Mouse (Mus musculus) E14TG2a.4 (cell line): Measurements from ENCODE around the gene Dner.

Experiments used
- CTCF ChIP-seq: conservative IDR thresholded peaks from 2 replicates; pipeline ENCODE4 v1.5.1; 2014; ENCODE audit warnings: low read length
- POU5F1 ChIP-seq: IDR thresholded peaks from 2 replicates; pipeline ENCODE4 v1.6.1; 2014; ENCODE audit warnings: low read length, borderline replicate concordance

DNA sequence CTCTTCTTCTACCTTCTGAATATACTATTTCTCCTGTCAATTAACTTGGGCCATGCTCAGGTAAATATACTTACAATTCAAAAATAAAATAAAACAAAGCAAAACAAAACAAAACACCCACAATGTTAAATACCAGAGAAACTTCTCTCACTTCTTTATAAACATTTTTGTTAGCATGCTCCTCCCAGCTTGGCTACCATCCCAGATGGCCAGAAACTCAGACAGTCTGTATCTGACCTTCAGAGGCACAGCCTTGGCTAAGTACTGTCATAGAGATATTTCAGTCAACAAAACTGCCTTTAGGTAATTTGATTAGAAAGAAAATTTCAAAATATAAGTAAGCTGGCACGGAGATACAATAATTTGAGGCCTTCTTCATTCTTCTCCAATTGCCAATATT is 259.7 kb downstream of the Dner start:
- no peak for TF ChIP-seq CTCF
- no peak for TF ChIP-seq POU5F1
